Mouse (Mus musculus): ENCODE results near the gene Agap2. TPM values are rescaled to one million over a fixed set of nuclear protein-coding genes. Genes with fewer than 3 reads are reported as not detected.

Agap2 gene
- polyA plus RNA-seq, 1 experiment from 2014 or later: 0.07 TPM

GRCm38 (mm10) chr10:127085052-127085451 lies 10.0 kb downstream of the Agap2 start:
- Histone ChIP-seq H3K36me3 (ENCODE audit: control insufficient read depth, insufficient read depth) (no peaks in the 10 kb centered on the region), H3K9me3 (ENCODE audit: control insufficient read depth) (no peaks in the 10 kb centered on the region), H3K9ac (ENCODE audit: low read depth, low read length) (no peak overlapping the region), H3K4me3 (ENCODE audit: low read depth, low read length) (no peak overlapping the region), H3K4me2 (replicated peaks; ENCODE audit: low read depth) (no peak overlapping the region), H3K4me1 (replicated peaks; ENCODE audit: control insufficient read depth, insufficient read depth, low read length) (peaks cover 5% of the 10 kb centered on the region; the same call in 1 of the 2 replicates), H3K27me3 (replicated peaks; ENCODE audit: control insufficient read depth, insufficient read depth, low read length) (peaks cover 66% of the 10 kb centered on the region), H3K27ac (ENCODE audit: low read depth, low read length) (no peak overlapping the region)
- no peak for ATAC-seq
- 76% methylated on average over 9 of the region's 9 CpGs for WGBS
- TF ChIP-seq CTCF (IDR thresholded peaks at IDR 0.05; ENCODE audit: low read depth): no peak

DNA sequence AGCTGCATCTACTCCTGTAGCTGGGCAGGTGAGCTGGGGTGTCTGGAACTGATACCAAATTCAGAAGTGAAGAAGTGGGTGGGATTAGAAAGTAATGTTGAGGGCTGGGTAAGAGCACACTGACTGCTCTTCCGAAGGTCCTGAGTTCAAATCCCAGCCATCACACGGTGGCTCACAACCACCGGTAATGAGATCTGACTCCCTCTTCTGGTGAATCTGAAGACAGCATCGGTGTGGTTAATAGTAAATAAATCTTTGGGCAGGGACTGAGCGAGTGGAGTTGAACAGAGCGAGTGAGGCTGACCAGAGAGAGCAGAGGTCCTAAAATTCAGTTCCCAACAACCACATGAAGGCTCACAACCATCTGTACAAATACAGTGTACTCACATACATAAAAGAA lies 10.5 kb downstream of the Agap2 start:
- H3K9me3 ChIP-seq (ENCODE audit: control insufficient read depth): no peaks in the 10 kb centered on the region
- H3K9ac ChIP-seq (ENCODE audit: low read depth, low read length): no peak overlapping the region
- no peak overlapping the region for H3K4me2 ChIP-seq (replicated peaks; ENCODE audit: low read depth)
- H3K4me1 ChIP-seq (replicated peaks; ENCODE audit: control insufficient read depth, insufficient read depth, low read length): peaks cover 5% of the 10 kb centered on the region; the same call in 1 of the 2 replicates
- 55% methylated on average over 6 of the region's 6 CpGs for WGBS
- no peak overlapping the region for H3K27ac ChIP-seq (ENCODE audit: low read depth, low read length)
- peak; percentile 36; the same call in 1 of the 2 replicates for TF ChIP-seq CTCF (IDR thresholded peaks at IDR 0.05; ENCODE audit: low read depth)
- ATAC-seq: no peak
- H3K36me3 ChIP-seq (ENCODE audit: control insufficient read depth, insufficient read depth): no peaks in the 10 kb centered on the region
- H3K27me3 ChIP-seq (replicated peaks; ENCODE audit: control insufficient read depth, insufficient read depth, low read length): peaks cover 66% of the 10 kb centered on the region
- no peak overlapping the region for H3K4me3 ChIP-seq (ENCODE audit: low read depth, low read length)

GRCm38 (mm10) chr10:127090560-127091411 lies 15.7 kb downstream of the Agap2 start:
- ATAC-seq: no peak; the same call in 1 of the 2 replicates
- H3K4me3 ChIP-seq (ENCODE audit: low read depth, low read length): peak overlapping the region; percentile 25
- H3K4me2 ChIP-seq (replicated peaks; ENCODE audit: low read depth): peak overlapping the region; percentile 45
- H3K4me1 ChIP-seq (replicated peaks; ENCODE audit: control insufficient read depth, insufficient read depth, low read length): no peaks in the 10 kb centered on the region; the same call in 1 of the 2 replicates
- H3K27ac ChIP-seq (ENCODE audit: low read depth, low read length): no peak overlapping the region
- H3K27me3 ChIP-seq (replicated peaks; ENCODE audit: control insufficient read depth, insufficient read depth, low read length): peaks cover 48% of the 10 kb centered on the region
- TF ChIP-seq CTCF (IDR thresholded peaks at IDR 0.05; ENCODE audit: low read depth): no peak
- H3K36me3 ChIP-seq (ENCODE audit: control insufficient read depth, insufficient read depth): peaks cover 11% of the 10 kb centered on the region; the same call in 1 of the 2 replicates
- H3K9ac ChIP-seq (ENCODE audit: low read depth, low read length): no peak overlapping the region
- WGBS: 10% methylated on average over 57 of the region's 57 CpGs
- H3K9me3 ChIP-seq (ENCODE audit: control insufficient read depth): no peaks in the 10 kb centered on the region

GRCm38 (mm10) chr10:127091507-127092396 lies 16.7 kb downstream of the Agap2 start:
- Histone ChIP-seq H3K4me2 (replicated peaks; ENCODE audit: low read depth) (peak overlapping the region; percentile 45), H3K4me1 (replicated peaks; ENCODE audit: control insufficient read depth, insufficient read depth, low read length) (no peaks in the 10 kb centered on the region; the same call in 1 of the 2 replicates), H3K9me3 (ENCODE audit: control insufficient read depth) (no peaks in the 10 kb centered on the region), H3K4me3 (ENCODE audit: low read depth, low read length) (peak overlapping the region; percentile 25), H3K27me3 (replicated peaks; ENCODE audit: control insufficient read depth, insufficient read depth, low read length) (peaks cover 48% of the 10 kb centered on the region), H3K27ac (ENCODE audit: low read depth, low read length) (no peak overlapping the region), H3K9ac (ENCODE audit: low read depth, low read length) (no peak overlapping the region), H3K36me3 (ENCODE audit: control insufficient read depth, insufficient read depth) (peaks cover 20% of the 10 kb centered on the region)
- ATAC-seq: peak; percentile 39
- peak; percentile 30; the same call in 1 of the 2 replicates for TF ChIP-seq CTCF (IDR thresholded peaks at IDR 0.05; ENCODE audit: low read depth)
- WGBS: 11% methylated on average over 51 of the region's 51 CpGs

DNA sequence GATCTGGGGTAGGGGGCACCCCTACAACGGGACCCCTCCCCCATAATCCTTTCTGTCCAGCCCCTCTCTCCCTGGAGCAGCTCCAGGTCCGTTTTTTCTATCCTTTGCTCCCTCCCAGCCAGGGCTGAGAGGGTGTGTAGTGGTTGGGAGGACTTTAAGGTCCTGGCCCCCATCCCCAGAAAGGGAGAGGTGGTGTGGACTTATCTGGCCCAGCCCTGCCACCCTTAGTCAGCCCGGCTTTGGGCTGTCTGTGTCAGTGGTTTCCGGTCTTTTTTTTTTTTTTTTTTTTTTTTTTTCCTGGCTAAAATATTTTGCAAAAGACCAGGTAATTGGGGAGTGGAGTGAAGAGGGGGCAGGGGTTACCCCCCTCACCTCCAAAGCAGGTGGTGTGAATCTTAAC lies 17.7 kb downstream of the Agap2 start:
- 40% methylated on average over 4 of the region's 4 CpGs for WGBS
- no peak for ATAC-seq
- no peaks in the 10 kb centered on the region; the same call in 1 of the 2 replicates for H3K4me1 ChIP-seq (replicated peaks; ENCODE audit: control insufficient read depth, insufficient read depth, low read length)
- H3K4me2 ChIP-seq (replicated peaks; ENCODE audit: low read depth): no peak overlapping the region
- TF ChIP-seq CTCF (IDR thresholded peaks at IDR 0.05; ENCODE audit: low read depth): no peak
- H3K9me3 ChIP-seq (ENCODE audit: control insufficient read depth): no peaks in the 10 kb centered on the region
- peaks cover 43% of the 10 kb centered on the region for H3K27me3 ChIP-seq (replicated peaks; ENCODE audit: control insufficient read depth, insufficient read depth, low read length)
- peaks cover 28% of the 10 kb centered on the region for H3K36me3 ChIP-seq (ENCODE audit: control insufficient read depth, insufficient read depth)
- no peak overlapping the region for H3K9ac ChIP-seq (ENCODE audit: low read depth, low read length)
- no peak overlapping the region for H3K27ac ChIP-seq (ENCODE audit: low read depth, low read length)
- no peak overlapping the region for H3K4me3 ChIP-seq (ENCODE audit: low read depth, low read length)

DNA sequence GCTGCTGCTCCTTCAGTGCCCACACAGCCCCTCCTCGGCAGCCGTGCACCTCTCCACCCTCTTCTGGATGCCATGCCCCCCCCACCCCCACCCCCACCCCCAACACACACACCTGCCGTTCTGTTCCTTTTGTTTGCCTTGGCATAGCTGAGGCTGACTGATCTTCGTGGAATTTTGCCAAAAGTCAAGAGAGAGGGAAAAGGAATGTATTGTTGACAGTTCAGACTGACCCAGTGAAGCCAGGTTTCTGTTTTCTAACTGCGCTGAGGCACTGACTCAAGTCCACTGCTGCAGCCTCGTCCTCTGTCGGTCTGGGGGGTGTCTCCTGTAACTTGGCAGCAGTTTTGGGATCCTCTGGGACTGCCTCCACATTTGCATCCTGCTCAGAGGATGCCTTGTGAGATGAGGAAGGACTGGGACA lies 19.3 kb downstream of the Agap2 start:
- Histone ChIP-seq H3K36me3 (ENCODE audit: control insufficient read depth, insufficient read depth) (peaks cover 45% of the 10 kb centered on the region), H3K4me3 (ENCODE audit: low read depth, low read length) (no peak overlapping the region), H3K9ac (ENCODE audit: low read depth, low read length) (no peak overlapping the region), H3K27me3 (replicated peaks; ENCODE audit: control insufficient read depth, insufficient read depth, low read length) (peaks cover 33% of the 10 kb centered on the region), H3K9me3 (ENCODE audit: control insufficient read depth) (no peaks in the 10 kb centered on the region), H3K4me1 (replicated peaks; ENCODE audit: control insufficient read depth, insufficient read depth, low read length) (no peaks in the 10 kb centered on the region; the same call in 1 of the 2 replicates), H3K27ac (ENCODE audit: low read depth, low read length) (no peak overlapping the region), H3K4me2 (replicated peaks; ENCODE audit: low read depth) (no peak overlapping the region)
- TF ChIP-seq CTCF (IDR thresholded peaks at IDR 0.05; ENCODE audit: low read depth): no peak
- WGBS: 24% methylated on average over 6 of the region's 7 CpGs
- no peak for ATAC-seq
